Mouse (Mus musculus): ENCODE results near the gene Arhgef11.
"Not testable (repeated sequence)": the region's sequence is repeated elsewhere in the genome, so short reads cannot be mapped to it uniquely, and the experiment has no call there.

Gene Arhgef11

DNA sequence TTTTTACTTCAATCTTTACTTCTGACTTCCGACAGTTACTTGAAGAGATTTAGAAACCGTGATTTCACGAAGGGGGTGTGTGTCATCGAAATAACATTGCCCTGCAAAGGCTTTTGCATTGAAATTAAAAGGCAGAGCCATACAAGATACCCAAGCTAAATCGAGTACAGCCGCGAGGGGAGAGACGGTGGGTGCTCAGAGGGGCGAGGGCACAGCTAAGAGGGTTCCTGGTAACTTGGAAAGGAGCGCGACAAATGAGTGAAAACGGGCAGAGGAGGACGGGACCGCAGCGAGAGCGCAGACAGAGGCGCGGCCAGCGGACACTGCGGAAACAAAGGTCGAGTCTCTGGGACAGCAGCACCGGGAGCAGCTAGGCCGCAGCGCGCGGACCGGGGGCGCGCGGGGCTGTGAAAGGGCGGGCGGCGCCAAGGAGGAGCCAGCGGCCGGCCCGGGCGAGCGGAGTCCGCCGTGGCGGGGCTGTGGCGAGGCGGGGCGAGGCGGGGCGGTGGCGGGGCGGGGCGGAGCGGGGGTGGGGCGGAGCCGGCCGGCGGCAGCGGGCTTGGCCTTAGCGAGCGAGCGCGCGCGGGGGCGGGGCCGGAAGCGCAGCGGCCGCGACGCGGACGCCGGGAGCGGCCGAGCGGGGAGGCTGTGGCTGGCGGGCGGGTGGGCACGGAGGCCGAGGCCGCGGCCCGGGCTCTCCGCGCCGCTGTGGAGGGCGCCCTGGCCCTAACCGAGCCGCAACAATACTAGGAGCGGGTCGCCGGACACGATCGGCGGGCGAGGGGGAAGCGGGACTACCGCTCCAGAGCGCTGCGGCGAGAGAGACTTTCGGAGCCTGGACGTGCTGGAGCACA lies at the start of gene Arhgef11:
TSS of gene Arhgef11 (plus strand) at position 603 of the 854 bp plus-strand sequence.
- peak; percentile 85 to 95 for DNase-seq

DNA sequence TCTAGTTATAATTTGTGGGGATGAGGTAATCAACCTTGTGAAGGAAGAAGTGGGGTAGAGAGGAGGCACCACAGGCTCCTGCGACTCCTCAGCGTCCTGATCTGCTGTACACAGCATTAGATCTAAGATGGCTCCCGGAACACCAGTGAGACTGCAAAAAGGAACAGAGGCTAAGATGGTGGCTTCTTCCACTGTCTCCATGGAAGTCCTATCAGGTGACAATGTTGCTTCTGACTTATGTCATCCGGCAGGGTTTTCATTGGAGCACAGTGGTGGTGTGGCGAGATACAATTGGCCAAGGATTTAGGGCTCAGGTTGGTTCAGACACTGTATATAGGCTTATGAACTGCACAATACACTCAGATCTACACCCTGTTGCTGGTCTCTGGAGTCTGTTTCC lies 48.7 kb upstream of the Arhgef11 start:
- DNase-seq: no peak

DNA sequence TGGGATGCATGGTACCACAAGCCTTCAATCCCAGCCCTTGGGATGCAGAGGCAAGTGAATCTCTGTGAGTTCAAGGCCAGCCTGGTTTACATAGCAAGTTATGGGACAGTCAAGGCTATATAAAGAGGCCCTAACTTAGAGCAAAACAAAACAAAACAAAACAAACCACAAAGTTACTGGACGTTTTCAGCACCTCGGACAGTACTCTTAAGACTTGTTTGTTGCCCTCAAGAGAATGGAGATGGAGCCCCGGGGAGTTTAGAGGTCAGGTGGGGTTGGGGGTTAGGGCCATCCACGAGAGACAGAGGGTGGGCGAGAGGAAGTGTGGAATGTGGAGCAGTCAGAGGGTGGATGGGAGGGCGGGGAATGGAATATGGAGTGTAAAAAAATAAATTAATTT lies 41.6 kb upstream of the Arhgef11 start:
- no peak for DNase-seq

DNA sequence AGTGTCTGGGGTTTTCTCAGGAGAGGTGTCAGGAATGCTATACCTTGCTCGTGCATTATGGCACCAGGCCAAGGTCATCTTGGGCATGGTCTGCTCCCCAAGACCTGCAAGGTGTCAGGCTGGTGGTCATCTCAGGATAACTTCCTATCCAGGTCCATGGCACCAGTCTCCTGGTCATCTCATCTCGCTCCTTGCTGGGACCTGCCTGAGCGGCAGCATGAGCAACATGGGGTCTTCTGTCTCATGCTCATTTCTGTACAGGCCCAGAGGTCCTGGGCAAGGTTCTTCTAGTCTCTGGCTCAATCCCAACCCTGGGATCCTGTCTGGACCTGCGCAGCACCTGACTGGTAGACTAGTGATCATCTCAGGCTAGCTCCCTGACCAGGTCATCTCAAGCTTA lies 35.1 kb upstream of the Arhgef11 start:
- DNase-seq: no peak

DNA sequence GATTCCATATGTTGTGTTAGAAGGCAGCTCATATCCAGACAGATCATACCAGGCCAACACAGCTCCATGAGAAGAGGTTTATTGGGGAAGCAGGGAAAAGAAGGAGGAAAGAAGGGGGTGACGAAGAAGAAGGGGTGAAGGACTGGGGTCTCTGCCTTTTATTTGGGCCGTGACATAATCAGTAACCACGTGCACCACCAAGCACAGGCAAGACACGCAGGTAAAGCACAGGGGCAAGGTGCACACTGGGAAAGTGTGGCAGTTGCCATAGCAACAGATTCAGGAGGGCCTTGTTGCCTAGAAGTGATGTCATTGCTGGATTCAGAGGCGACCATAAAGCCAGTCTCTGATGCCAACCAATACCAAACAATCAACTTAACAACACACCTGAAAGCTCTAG lies 23.6 kb upstream of the Arhgef11 start:
- DNase-seq: no peak

DNA sequence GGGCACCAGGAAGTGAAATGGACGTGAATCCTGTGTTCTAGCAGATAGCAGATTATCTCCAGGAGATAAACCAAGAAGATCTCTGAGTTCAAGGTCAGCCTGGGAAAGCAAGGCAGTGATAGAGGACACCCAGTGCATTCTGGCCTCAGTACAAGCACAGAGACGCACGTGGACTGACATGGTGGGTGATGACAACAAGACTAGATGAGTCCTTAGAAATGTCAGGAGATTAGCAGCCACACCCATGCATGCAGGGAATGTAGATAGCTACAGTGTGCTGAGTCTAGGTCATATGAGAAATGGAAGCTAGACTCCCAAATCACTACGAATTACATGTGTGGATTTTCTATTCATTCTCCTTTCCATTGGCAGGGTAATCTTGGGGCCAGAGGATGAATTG lies 22.0 kb upstream of the Arhgef11 start:
- DNase-seq: not testable (repeated sequence)

DNA sequence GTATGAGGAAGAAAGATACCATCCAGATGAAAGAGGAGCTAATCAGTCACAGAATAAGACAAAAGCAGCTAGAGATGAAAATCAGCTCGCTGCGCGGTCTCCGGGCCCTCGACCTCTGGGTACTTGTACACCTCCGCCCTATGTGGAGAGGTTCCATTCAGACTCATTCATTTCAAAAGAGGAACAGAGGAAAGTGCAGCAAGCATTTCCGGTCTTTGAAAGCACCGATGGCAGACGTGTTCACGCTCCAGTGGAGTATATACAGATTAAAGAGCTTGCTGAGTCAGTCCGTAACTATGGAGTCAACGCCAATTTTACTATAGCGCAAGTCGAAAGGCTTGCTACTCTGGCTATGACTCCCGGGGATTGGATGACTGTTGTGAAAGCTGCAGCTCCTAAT lies 16.3 kb upstream of the Arhgef11 start:
- not testable (repeated sequence) for DNase-seq

DNA sequence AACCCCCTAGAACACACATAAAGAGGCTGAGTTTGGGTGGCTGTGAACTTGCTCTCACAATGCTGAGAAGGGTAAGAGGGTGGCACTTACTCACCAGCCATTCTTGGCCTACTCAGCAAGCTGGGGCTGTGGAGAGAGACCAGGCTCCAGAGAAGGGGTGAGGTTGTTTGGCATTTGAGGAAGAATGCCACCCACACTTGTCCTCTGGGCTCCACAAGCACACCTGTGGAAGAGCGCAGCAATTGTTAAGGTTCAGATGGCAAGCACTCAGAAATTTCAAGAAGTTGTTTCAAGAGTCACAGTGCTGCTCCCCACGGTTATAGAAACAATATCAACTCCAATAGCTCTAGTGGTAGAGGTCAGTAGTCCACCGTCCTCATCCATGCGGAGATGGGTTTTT lies 1.0 kb upstream of the Arhgef11 start:
- no peak for DNase-seq

DNA sequence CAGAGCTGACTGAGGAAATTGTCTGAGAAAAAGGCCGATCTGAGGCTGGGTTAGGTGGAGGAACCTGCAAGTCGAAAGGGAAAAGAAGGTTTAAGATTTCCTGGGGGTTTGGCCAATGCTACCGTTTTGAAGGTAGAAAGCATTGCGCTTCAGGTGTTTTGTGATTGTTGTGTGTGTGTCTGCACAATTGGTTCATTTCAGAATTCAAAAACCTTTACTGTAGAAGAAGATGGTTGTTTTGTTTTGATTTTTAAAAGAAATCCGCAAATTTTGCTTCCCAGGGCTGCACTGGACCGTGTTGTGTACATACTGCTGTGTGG lies 412 bp downstream of the Arhgef11 start:
- no peak for DNase-seq

DNA sequence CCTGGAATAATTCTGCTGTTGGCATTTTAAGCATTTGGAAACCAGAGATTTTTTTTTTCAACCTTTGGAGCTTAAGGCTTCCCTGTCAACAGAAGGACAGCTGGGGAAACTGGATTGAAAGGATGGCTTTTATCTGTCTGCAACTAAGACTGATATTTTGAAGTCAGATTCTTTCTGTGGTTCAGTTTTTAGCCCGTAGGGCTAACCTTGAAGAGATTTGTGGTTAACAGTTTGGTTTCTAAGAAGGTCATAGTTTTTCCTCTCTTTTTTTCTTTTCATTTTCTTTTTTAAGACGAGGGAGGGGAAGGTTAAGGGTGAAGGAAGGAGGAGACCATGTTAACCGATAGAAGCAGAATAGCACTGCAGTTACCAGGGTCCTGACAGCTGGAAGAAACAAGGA lies 881 bp downstream of the Arhgef11 start:
- DNase-seq: no peak

DNA sequence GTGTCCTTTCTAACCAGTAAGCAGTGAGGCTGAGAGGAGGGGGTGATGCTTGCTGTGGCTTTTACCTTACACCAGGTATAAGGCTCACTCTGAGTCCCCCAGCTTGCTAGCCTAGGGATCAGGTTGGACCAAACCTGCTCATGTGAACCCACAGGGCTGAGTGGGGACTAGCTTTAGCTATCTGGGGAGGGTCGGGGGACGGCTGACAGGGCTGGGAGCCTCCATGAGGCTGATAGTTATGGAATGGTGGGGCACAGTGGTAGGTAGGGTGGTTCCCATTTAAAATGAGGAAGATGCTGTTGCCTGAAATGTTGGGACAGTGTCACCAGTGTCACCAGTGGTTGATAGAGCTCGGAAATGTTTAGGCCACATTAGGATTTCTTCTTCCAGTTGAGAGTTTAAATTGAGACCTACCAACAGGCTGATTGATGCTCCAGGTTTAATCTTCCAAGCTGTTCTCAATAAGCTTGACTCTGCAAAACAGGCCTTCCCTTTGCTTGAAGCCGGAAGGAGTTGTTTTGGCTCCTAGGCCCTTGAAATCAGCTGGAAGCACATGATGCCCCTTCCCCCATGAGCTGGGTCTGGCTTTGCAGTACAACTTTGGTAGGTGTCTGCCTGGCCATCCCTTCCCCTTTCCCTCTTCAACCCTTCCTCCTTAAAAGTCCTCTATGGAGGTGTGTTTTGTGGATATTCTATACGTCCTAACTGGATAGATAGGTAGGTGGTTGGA lies 1.8 kb downstream of the Arhgef11 start:
- DNase-seq: peak; percentile 15 to 44

DNA sequence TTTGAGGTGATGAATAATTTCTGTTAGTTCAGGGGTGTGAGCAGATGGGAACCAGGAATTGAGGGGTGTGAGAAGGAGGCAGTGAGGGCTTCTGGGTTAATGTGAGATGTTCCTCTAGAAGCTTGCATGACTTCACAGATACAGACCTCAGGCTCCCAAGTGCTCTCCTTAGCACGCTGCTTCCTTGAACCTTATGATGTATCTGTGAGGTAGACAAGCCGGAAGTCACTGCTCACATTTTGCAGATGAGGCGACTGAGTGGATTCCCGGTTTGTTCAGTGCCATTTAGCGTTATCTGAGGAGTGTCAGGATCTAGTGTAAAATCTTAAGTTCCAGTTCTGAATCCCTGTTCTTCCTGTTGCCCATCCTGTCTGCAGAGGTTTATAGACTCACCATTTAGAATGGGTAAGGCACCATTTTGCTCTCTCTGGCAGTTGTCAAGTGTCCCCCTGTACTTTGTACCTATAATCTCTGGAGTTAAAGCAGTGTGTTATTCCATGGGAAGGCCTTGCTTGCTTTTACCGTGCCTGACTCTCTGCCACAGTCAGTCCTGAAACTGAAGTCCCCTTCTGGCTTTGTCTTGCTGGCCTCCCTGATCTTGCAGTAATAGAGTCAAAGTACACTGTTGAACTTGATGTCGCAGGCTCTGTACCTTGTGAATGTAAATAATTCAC lies 3.0 kb downstream of the Arhgef11 start:
- DNase-seq: no peak

DNA sequence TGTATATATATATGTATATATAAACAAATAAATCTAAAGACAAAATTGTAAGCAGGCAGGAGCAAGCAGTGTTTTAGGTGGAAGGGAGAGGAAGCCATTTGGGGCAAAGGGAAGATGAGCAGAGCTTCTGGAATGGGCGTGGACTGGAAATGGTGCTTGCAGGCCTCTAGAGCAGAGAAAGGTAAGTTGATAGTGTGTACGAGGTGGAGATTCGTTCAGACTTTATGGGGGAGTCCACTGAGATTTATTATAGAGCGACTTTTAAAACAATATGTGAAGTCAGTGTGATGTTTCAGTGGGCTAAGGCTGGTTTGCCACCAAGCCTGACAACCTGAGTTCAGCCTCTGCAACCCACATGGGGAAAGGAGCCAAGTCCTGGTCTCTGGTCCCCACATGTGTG lies 7.5 kb downstream of the Arhgef11 start:
- DNase-seq: no peak

DNA sequence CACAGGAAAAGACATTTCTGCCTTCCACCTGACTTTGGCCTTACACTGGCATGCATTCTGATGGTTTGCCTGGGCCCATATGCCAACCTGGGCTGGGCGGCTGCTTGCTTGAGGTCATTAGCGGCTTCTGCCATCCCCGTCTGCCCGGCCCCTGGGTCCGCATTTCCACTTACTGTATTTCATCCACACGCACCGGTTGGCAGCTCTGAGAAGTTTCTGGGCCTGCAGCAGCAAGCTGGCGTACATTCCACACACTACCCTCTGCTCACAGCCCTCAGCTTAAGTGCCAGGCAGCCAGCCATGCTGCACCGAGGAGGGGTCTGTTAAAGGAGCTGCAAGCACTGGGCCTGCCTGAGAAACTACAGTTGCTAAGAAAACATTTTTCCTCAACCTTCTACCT lies 13.5 kb downstream of the Arhgef11 start:
- peak in 1 of 2 experiments; percentile 42 for DNase-seq

DNA sequence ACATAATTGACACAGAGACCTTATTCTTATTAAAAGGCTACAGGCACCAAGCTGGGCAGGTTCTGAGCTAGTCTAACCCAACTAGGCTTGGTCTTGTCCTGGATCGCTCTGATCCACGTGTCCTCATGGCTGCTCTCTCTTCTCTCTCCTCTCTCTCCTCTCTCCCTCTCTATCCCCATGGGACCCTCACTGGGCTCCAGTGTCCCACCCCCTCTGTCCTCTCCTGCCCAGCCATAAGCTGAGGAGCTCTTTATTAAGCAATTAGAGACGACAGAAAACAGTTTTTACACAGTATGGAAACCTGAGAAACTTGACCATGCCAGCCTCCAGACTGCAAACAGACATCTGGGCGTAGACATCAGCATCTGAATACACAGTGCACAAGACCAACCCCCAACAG lies 14.0 kb downstream of the Arhgef11 start:
- DNase-seq: no peak

DNA sequence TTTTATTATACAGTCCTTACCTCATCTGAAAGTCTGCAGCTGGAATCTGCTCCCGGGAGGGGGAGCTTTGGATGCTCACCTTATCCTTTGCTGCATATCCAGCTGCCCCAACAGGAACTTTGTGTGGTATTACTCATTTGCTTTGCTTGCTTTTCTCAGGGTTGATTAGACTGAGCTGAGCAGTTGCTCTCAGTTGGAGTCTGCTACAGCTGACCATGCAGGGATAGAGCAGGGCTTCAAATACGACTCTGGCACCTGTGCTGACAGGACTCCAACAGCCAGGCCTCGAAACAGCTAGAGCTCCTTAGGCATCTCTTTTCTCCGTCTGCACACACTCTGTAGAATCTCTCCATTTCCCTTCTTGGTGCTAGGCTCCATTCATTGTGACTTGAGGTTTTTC lies 18.2 kb downstream of the Arhgef11 start:
- no peak for DNase-seq

DNA sequence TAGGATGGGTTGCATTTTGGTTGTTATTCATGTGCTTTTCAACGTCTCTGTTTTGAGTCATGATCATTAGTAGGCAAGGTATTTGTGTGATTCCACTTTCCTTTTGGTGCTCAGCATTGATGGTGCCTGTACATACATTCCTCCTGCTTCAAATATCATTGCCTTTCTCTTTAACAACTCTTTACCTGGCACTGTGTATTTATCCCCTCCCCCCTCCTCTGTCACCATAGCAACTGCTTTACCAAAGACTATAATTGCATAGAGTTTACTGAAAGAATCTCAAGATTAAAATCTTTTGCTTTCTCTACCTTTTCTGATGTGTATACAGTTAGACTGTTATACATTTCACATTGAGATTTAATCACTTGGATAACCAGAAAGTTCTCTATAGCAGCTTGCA lies 26.1 kb downstream of the Arhgef11 start:
- DNase-seq: no peak

DNA sequence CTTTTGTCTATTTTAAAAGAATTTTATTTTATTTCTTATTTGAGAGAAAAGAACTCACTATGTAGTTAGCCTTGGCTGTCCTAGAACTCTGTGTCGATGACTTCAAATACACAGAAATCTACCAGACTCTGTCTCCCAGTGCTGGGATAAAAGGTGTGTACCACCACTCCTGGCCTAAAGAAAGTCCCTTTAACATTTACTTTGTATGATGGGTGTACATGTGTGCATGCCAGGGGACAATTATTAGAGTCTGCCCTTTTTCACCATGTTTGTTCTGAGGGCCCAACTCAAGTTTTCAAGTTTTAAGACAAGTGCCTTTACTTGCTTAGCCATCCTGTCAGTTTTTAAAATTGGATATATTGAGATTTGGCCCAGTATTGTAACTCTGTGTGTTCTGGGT lies 28.8 kb downstream of the Arhgef11 start:
- no peak for DNase-seq

DNA sequence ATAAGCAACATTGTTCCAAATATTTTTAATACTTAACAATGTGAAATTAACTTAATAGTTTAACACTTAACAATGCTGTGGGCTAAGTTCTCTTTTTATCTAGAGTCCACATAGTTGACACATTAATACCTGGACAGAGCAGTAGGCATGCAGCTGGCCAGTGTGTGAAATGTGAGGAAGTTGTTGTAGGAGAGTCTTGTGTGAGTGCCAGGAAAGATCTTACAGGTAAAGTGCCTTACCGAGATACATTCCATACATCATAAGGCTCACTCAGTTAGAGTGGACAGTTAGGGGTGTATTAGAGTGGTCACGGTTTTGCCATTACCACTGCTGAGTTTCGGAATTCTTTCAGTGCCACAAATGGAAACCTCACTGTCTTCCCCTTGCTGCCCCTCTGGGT lies 31.7 kb downstream of the Arhgef11 start:
- DNase-seq: no peak

DNA sequence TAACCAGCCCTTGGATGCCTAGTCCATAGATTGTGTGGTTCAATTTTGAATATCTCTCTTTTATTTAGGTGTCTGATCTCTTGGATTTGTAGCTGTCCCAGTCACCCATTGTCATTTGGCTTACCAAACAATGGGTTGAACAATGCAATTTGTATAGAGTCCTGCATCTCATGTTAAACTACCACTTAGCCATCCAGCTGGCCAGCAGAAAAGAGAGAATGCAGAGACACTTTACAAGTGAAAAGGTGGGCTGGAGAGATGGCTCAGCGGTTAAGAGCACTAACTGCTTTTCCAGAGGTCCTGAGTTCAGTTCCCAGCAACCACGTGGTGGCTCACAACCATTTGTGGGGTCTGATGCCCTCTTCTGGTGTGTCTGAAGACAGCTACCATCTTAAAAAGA lies 41.0 kb downstream of the Arhgef11 start:
- no peak for DNase-seq

DNA sequence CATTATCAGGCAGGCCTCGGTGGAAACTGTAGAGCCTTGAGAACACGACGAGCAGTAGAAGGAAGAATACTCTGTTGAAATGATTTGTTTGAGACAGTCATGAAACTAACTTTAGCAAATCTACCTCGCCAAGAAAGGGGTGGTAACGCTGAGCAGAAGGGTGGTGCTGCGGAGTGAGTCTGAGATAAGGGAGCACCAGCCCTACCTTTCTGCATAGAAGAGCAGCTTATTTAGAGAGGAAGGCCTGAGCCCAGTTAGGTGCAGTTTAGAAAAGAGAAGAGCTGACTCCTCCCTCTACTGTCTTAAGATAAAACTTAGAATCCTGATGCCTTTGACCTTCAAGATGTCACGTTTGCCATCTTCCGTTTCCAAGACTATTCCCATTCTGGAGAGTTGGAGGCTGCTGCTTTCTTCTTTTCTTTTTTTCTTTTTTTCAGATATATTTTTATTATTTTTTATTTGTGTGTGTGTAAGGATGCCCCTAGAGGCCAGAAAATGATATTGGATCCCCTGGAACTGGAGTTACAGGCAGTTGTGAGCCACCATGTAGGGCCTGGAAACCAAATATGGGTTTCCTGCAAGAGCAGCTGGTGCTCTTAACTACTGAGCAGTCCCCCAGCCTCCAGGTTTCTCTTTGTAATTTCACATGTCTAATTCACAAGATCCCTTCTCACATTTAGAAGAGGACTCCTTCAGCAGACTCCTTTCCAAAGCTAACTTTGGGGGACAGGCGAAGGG lies 42.5 kb downstream of the Arhgef11 start:
- no peak for DNase-seq

DNA sequence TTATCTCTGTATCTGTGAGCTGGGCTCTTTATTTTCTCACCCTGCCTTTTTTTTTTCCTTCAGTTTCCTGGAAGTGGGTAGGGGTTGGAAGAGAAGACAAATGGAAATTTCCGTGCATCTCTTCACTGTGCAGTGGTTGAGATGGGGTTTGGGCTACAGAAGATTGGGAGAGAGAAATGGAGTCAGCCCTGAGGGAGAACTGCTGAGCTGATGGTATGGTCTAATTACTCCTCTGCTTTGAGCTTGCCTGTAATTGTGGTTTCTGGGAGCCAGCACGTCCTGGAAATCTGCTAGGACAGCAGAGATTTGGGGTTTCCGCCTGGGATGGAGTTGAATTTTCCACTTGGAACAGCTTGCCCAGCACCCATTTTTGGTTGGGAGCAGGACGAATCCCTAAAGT lies 43.1 kb downstream of the Arhgef11 start:
- DNase-seq: no peak

DNA sequence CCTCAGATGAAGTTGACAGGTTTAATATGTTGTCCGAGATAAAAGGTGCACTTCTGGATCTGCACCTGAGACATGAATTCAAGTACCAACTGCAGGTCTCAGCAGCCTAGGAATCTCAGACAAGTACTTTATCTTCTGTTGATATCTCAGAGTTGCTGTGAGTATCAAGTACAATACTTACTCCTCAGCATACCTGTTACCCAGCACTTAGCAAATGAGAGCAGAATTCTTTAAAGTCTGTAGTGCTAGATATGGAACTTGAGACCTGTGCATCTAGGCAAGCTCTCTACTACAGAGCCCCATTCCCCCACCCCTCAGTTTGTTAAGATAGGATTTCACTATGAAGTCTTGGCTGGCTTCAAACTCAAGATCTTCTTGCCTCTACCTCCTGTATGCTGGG lies 43.9 kb downstream of the Arhgef11 start:
- no peak for DNase-seq
